Mouse (Mus musculus): ENCODE data around the gene Dnajc16.
"Not testable (repeated sequence)": the region's sequence is repeated elsewhere in the genome, so short reads cannot be mapped to it uniquely, and the experiment has no call there.

Gene Dnajc16

GRCm38 (mm10) chr4:141796954-141797353 lies 6.2 kb upstream of the Dnajc16 start:
- in situ Hi-C loops (cut with MboI, MseI) = no loop called here

GRCm38 (mm10) chr4:141796356-141796755 lies 5.6 kb upstream of the Dnajc16 start:
- in situ Hi-C loops (cut with MboI, MseI) = no loop called here

- in situ Hi-C loops (cut with MboI, MseI) = loop anchor here in 1 of 2 experiments (5.0 kb wide), 2 partner anchors 72 to 847 kb away; partner anchors contain the start of gene Ddi2
Observed at GRCm38 (mm10) chr4:141794152-141794535, 3.4 kb upstream of the Dnajc16 start.

GRCm38 (mm10) chr4:141793282-141794151 lies 2.8 kb upstream of the Dnajc16 start, which contains the start of gene Casp9:
Casp9 (plus strand) TSS chr4:141793612.
- in situ Hi-C loops (cut with MboI, MseI) = loop anchor here in 1 of 2 experiments (5.0 kb wide), 2 partner anchors 71 to 846 kb away; partner anchors contain the start of gene Ddi2

DNA sequence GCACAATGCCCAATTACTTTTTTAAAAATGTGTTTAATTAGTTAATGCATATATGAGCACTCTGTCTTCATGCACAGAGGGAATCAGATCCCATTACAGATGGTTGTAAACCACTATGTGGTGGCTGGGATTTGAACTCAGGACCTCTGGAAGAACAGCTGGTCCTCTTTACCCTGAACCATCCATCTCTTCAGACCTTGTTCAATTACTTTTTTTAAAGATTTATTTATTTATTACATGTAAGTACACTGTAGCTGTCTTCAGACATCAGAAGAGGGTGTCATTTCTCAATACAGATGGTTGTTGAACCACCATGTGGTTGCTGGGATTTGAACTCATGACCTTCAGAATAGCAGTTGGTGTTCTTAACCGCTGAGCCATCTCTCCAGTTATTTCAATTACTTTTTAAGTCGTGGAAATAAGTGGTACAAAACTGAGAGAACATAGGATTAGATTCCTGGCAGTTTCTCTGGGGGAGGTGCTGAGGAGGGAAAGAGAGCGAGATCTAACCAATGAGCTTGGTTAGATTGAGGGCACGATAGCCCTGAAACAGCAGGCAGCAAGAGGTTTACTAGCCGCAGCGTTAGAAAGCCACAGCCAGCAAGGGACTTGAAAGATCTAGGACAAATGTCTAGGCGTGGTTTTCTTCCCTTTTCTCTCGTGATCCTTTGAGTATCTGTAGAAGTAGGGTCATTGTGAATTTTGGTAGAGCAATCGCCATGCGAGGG lies 2.0 kb upstream of the Dnajc16 start:
- in situ Hi-C loops (cut with MboI, MseI) = loop anchor here in 1 of 2 experiments (5.0 kb wide), 2 partner anchors 70 to 845 kb away; partner anchors contain the start of gene Ddi2

GRCm38 (mm10) chr4:141791951-141792350 lies 1.2 kb upstream of the Dnajc16 start:
- in situ Hi-C loops (cut with MboI, MseI) = loop anchor here in 1 of 2 experiments (5.0 kb wide), 2 partner anchors 70 to 845 kb away; partner anchors contain the start of gene Ddi2

GRCm38 (mm10) chr4:141791486-141791885 lies 755 bp upstream of the Dnajc16 start:
- in situ Hi-C loops (cut with MboI, MseI) = loop anchor here in 1 of 2 experiments (5.0 kb wide), 2 partner anchors 69 to 844 kb away; partner anchors contain the start of gene Ddi2

GRCm38 (mm10) chr4:141789564-141790218 lies 1.0 kb downstream of the Dnajc16 start:
- in situ Hi-C loops (cut with MboI, MseI) = loop anchor here in 1 of 2 experiments (5.0 kb wide), 2 partner anchors 67 to 842 kb away; partner anchors contain the start of gene Ddi2

- in situ Hi-C loops (cut with MboI, MseI) = no loop called here
Observed at GRCm38 (mm10) chr4:141787462-141787861, 3.3 kb downstream of the Dnajc16 start.

- in situ Hi-C loops (cut with MboI, MseI) = no loop called here
Observed at GRCm38 (mm10) chr4:141787046-141787445, 3.7 kb downstream of the Dnajc16 start.

- in situ Hi-C loops (cut with MboI, MseI) = no loop called here
Observed at GRCm38 (mm10) chr4:141786141-141786540, 4.6 kb downstream of the Dnajc16 start.

DNA sequence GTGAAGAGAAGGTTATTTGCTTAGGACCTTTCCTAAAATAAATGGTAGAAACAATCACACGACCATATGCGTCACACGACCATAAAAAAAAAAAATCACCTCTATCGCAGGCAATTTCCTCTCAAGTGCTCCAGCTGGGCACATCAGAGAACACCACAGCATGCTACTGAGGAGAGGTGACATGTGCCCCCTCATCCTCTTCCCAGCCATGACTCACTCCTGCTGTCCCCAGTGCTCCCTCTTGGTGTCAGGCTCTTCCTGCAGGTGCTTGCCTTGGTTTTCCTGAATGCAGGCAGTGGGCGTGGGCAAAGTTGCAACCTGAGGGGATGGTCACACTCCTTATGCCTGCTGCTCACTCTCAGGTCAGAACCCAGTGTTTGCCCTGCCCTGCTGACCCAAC lies 5.9 kb downstream of the Dnajc16 start:
- in situ Hi-C loops (cut with MboI, MseI) = loop anchor here in 1 of 2 experiments (5.0 kb wide), 1 partner anchor 168 kb away; the partner anchor contains the start of gene Tmem82

- in situ Hi-C loops (cut with MboI, MseI) = loop anchor here in 1 of 2 experiments (5.0 kb wide), 1 partner anchor 164 kb away; the partner anchor contains the start of gene Tmem82
Observed at GRCm38 (mm10) chr4:141781201-141781985, 9.3 kb downstream of the Dnajc16 start.

DNA sequence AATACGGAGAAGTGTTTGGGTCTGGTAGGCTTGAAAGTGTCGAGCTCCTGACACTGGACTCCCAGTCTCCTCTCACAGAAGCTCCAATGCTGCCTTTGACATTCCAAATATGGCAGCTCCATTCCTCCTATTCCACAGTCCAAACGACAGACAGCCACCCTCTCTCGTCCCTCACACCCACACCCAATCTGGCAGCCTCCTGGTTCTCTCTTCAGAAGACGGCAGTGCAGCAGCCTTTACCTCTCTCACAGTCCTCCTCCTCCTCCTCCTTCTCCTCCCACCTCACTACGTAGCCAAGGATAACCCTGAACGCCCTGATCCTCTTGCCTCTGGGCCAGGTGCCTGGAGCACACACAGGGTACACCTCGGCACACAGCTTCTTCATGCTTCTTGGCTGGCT lies 10.9 kb downstream of the Dnajc16 start:
- in situ Hi-C loops (cut with MboI, MseI) = loop anchor here in 1 of 2 experiments (5.0 kb wide), 1 partner anchor 163 kb away; the partner anchor contains the start of gene Tmem82

- in situ Hi-C loops (cut with MboI, MseI) = not testable (repeated sequence)
Observed at GRCm38 (mm10) chr4:141773019-141773418, 17.7 kb downstream of the Dnajc16 start.

DNA sequence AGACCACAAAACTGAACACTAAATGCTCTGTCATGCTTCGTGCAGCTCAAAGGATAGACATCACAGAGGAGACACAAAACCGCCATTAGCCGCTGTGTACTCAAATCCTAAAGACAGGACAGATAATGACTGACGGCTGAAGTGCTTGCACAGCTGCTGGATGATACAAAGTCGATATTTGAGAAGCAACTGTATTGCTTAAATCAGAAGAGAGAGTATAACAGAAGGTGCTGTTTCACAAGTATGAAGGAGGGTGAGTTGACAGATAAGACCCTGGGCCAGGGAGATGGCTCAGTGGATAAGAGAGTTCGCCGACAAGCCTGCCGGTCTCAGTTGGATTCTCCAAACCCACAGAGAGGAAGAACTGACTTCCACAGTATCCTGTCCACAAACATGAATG lies 18.9 kb downstream of the Dnajc16 start:
- in situ Hi-C loops (cut with MboI, MseI) = no loop called here

- in situ Hi-C loops (cut with MboI, MseI) = no loop called here
Observed at GRCm38 (mm10) chr4:141769501-141770160, 21.1 kb downstream of the Dnajc16 start.

DNA sequence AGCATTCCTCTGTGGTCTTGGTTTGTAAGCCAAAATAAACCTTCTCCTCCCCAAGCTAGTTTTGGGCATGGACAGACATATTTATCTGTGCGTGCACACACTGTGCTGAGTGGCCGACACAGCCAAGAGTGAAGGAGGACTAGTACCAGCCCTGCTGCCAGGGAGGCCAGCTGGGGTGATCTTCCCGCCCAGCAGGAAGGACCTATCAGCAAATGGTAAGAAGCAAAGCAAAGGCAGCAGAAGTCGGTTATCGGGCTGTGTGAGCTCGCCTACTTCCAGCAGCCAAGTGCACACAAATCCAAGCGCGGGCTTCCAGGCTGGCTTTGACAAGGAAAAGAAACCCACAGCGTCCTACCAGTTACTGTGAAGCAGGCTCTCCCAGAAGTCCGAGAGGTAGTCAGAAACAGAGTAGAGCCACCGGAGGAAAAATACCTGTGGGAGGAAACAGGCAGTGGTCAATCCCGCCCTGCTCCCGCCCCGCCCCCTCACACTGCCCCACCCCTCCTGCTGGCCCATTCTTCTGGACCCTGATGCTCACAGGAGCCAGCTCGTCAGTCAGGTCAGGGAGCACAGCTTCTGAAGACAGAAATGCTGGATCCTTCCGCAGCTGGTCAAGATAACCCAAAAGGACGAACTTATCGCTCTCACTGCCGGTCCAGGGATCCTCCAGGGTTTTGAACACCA lies 23.2 kb downstream of the Dnajc16 start:
- in situ Hi-C loops (cut with MboI, MseI) = no loop called here

DNA sequence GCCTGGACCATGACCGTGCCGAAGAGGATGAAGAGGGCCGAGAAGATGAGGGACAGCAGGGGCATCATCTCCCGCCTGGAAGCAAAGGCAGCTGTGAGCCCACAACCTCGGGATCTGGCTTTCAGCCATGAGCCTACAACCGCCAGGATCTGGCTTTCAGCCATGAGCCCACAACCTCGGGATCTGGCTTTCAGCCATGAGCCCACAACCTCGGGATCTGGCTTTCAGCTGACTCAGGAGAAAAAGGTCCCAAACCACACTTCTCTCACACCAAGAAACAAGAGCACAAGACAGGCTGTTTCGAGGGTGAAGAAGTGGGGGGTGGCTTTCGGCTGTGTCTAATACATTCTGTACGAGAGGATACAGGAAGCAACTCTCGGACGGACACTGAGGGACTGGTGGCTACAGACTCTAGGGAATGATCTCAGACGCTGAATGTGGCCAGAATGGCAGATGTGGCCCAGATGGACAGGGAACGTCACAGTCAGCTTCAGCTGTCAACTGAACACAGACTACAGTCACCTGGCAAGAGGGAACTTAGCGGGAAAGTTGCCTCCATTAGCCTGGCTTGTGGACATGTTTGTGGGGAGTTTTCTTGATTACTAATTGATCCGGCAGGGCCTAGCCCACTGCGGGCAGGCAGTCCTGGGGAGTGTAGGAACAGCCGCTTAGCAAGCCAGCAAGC lies 23.9 kb downstream of the Dnajc16 start:
- in situ Hi-C loops (cut with MboI, MseI) = no loop called here
